Mouse (Mus musculus) hindbrain, embryonic 14.5 days (tissue): ENCODE results near the gene Ablim2. TPM values are rescaled to one million over a fixed set of nuclear protein-coding genes. Genes with fewer than 3 reads are reported as not detected.

ENCODE experiments used
- ATAC-seq: fragments of 200-750 bp; cut with Nextera tagmentation; 2 replicates; pipeline ENCODE4 v1.8.0; 2017; ENCODE audit warnings: moderate number of reproducible peaks, mild to moderate bottlenecking, moderate TSS enrichment, moderate library complexity; ENCODE audit not compliant: low FRiP score
- DNase-seq: peaks from one replicate; pipeline ENCODE4 v3.0.0-alpha.2; 2015; ENCODE audit warnings: low spot score
- H3K27ac ChIP-seq: fragments of 300-500 bp; sonication (generic); 2 replicates; pipeline ENCODE4 v1.5.1; 2014; ENCODE audit warnings: mild to moderate bottlenecking, moderate library complexity
- H3K27me3 ChIP-seq: fragments of 300-500 bp; sonication (generic); 2 replicates; pipeline ENCODE4 v1.6.1; 2014; ENCODE audit warnings: mild to moderate bottlenecking, low read length, mixed read lengths; ENCODE audit not compliant: control insufficient read depth, insufficient read depth
- H3K36me3 ChIP-seq: fragments of 300-500 bp; sonication (generic); replicated peaks from 2 replicates; pipeline ENCODE4 v1.6.1; 2014; ENCODE audit not compliant: control insufficient read depth, insufficient read depth
- H3K4me1 ChIP-seq: fragments of 300-500 bp; sonication (generic); replicated peaks from 2 replicates; pipeline ENCODE4 v1.6.1; 2014; ENCODE audit warnings: antibody characterized with exemption, low read length, mixed read lengths; ENCODE audit not compliant: control insufficient read depth, insufficient read depth
- H3K4me2 ChIP-seq: fragments of 300-500 bp; sonication (generic); replicated peaks from 2 replicates; pipeline ENCODE4 v1.6.1; 2014; ENCODE audit warnings: mild to moderate bottlenecking, moderate library complexity
- H3K4me3 ChIP-seq: fragments of 300-500 bp; sonication (generic); replicated peaks from 2 replicates; pipeline ENCODE4 v1.5.1; 2014; ENCODE audit warnings: mild to moderate bottlenecking, low read length
- H3K9ac ChIP-seq: fragments of 300-500 bp; sonication (generic); 2 replicates; pipeline ENCODE4 v1.6.1; 2014
- H3K9me3 ChIP-seq: fragments of 300-500 bp; sonication (generic); 2 replicates; pipeline ENCODE4 v1.6.1; 2016; ENCODE audit warnings: low read length; ENCODE audit not compliant: control insufficient read depth
- whole genome bisulfite sequencing: fragments of 180-500 bp; shearing (Covaris S2); extraction: QIAGEN DNeasy Blood & Tissue Kit; methylation state at CpG from one replicate; pipeline ENCODE4 v1.1.7; 2014; 5-methylcytosine and 5-hydroxymethylcytosine counted together
- polyA plus RNA-seq: library from polyadenylated mRNA; unstranded; fragments of >200 nt; fragmentation: Nextera tagmentation; extraction: Ambion mirVana; gene quantifications from 2 replicates; pipeline ENCODE4 v1.2.1, GENCODE M21; 2014

Gene Ablim2
- polyA plus RNA-seq, 1 experiment from 2014 or later, result 19.9 TPM

GRCm38 (mm10) chr5:35761323-35761722 lies 3.6 kb downstream of the Ablim2 start:
- DNase-seq (no peak), ATAC-seq (no peak)
- H3K9me3 ChIP-seq, result no peaks in the 10 kb centered on the region
- H3K27me3 ChIP-seq, result peaks cover 23% of the 10 kb centered on the region
- 78% methylated on average over 5 of the region's 5 CpGs for WGBS
- H3K27ac ChIP-seq, result no peak overlapping the region
- H3K4me3 ChIP-seq, result no peak overlapping the region
- no peak overlapping the region for H3K9ac ChIP-seq
- no peak overlapping the region for H3K4me2 ChIP-seq
- no peaks in the 10 kb centered on the region; the same call in 1 of the 2 replicates for H3K4me1 ChIP-seq
- no peaks in the 10 kb centered on the region for H3K36me3 ChIP-seq

GRCm38 (mm10) chr5:35762388-35762787 lies 4.7 kb downstream of the Ablim2 start:
- peak; percentile 42 for DNase-seq
- Histone ChIP-seq H3K4me3 (no peak overlapping the region), H3K9me3 (no peaks in the 10 kb centered on the region), H3K4me2 (no peak overlapping the region), H3K4me1 (no peaks in the 10 kb centered on the region; the same call in 1 of the 2 replicates), H3K9ac (no peak overlapping the region), H3K36me3 (no peaks in the 10 kb centered on the region), H3K27me3 (peaks cover 23% of the 10 kb centered on the region), H3K27ac (no peak overlapping the region)
- ATAC-seq, result no peak
- 62% methylated on average over 5 of the region's 5 CpGs for WGBS

GRCm38 (mm10) chr5:35762850-35763249 lies 5.2 kb downstream of the Ablim2 start:
- DNase-seq (no peak), ATAC-seq (no peak)
- Histone ChIP-seq H3K4me3 (no peak overlapping the region), H3K9me3 (no peaks in the 10 kb centered on the region), H3K27me3 (peaks cover 22% of the 10 kb centered on the region), H3K4me2 (no peak overlapping the region), H3K4me1 (no peaks in the 10 kb centered on the region; the same call in 1 of the 2 replicates), H3K36me3 (no peaks in the 10 kb centered on the region), H3K9ac (no peak overlapping the region), H3K27ac (no peak overlapping the region)
- 77% methylated on average over 10 of the region's 10 CpGs for WGBS

- H3K9ac ChIP-seq, result no peak overlapping the region
- ATAC-seq (no peak), DNase-seq (no peak)
- no peaks in the 10 kb centered on the region for H3K9me3 ChIP-seq
- no peak overlapping the region for H3K4me3 ChIP-seq
- 87% methylated on average over 6 of the region's 6 CpGs for WGBS
- no peaks in the 10 kb centered on the region for H3K27me3 ChIP-seq
- H3K4me2 ChIP-seq, result no peak overlapping the region
- H3K4me1 ChIP-seq, result 0 out of 2 replicates have a peak, but pooled peaks cover 2% of the 10 kb centered on the region
- no peak overlapping the region for H3K27ac ChIP-seq
- H3K36me3 ChIP-seq, result no peaks in the 10 kb centered on the region
Measured at GRCm38 (mm10) chr5:35765909-35766308, 8.2 kb downstream of the Ablim2 start.

- WGBS, result 59% methylated on average over 3 of the region's 3 CpGs
Measured at GRCm38 (mm10) chr5:35768525-35768924, 10.8 kb downstream of the Ablim2 start.

GRCm38 (mm10) chr5:35768997-35769396 lies 11.3 kb downstream of the Ablim2 start:
- Histone ChIP-seq H3K4me1 (peaks cover 11% of the 10 kb centered on the region), H3K9me3 (no peaks in the 10 kb centered on the region), H3K36me3 (no peaks in the 10 kb centered on the region), H3K4me3 (no peak overlapping the region), H3K27ac (no peak overlapping the region), H3K27me3 (no peaks in the 10 kb centered on the region), H3K4me2 (no peak overlapping the region), H3K9ac (no peak overlapping the region)
- no peak for ATAC-seq
- WGBS, result 88% methylated on average over 7 of the region's 7 CpGs
- no peak for DNase-seq

More at GRCm38 (mm10) chr5:35768525-35768924, 10.8 kb downstream of the Ablim2 start:
- H3K4me1 ChIP-seq, result peaks cover 6% of the 10 kb centered on the region; the same call in 1 of the 2 replicates
- no peaks in the 10 kb centered on the region for H3K9me3 ChIP-seq
- ATAC-seq (no peak), DNase-seq (no peak)
- no peaks in the 10 kb centered on the region for H3K27me3 ChIP-seq
- no peaks in the 10 kb centered on the region for H3K36me3 ChIP-seq
- no peak overlapping the region for H3K9ac ChIP-seq
- H3K4me2 ChIP-seq, result no peak overlapping the region
- no peak overlapping the region for H3K4me3 ChIP-seq
- H3K27ac ChIP-seq, result no peak overlapping the region

GRCm38 (mm10) chr5:35770246-35770645 lies 12.6 kb downstream of the Ablim2 start:
- DNase-seq, result no peak
- H3K4me2 ChIP-seq, result no peak overlapping the region
- H3K4me3 ChIP-seq, result no peak overlapping the region
- H3K27ac ChIP-seq, result no peak overlapping the region
- ATAC-seq, result no peak
- peaks cover 13% of the 10 kb centered on the region for H3K4me1 ChIP-seq
- no peaks in the 10 kb centered on the region for H3K27me3 ChIP-seq
- H3K36me3 ChIP-seq, result no peaks in the 10 kb centered on the region
- no peaks in the 10 kb centered on the region for H3K9me3 ChIP-seq
- 80% methylated on average over 2 of the region's 2 CpGs for WGBS
- no peak overlapping the region for H3K9ac ChIP-seq

- ATAC-seq (no peak), DNase-seq (no peak)
- no peaks in the 10 kb centered on the region for H3K36me3 ChIP-seq
- H3K4me1 ChIP-seq, result peaks cover 13% of the 10 kb centered on the region
- H3K9me3 ChIP-seq, result no peaks in the 10 kb centered on the region
- H3K4me2 ChIP-seq, result no peak overlapping the region
- no peak overlapping the region for H3K4me3 ChIP-seq
- no peak overlapping the region for H3K27ac ChIP-seq
- H3K27me3 ChIP-seq, result no peaks in the 10 kb centered on the region
- WGBS, result 59% methylated on average over 14 of the region's 14 CpGs
- no peak overlapping the region for H3K9ac ChIP-seq
Measured at GRCm38 (mm10) chr5:35770891-35771663, 13.4 kb downstream of the Ablim2 start.

- Histone ChIP-seq H3K36me3 (no peaks in the 10 kb centered on the region), H3K9me3 (no peaks in the 10 kb centered on the region), H3K4me2 (no peak overlapping the region), H3K27ac (no peak overlapping the region), H3K4me1 (peaks cover 13% of the 10 kb centered on the region), H3K9ac (no peak overlapping the region), H3K4me3 (no peak overlapping the region), H3K27me3 (no peaks in the 10 kb centered on the region)
- DNase-seq, result peak; percentile 44
- ATAC-seq, result peak; percentile 44; the same call in 1 of the 2 replicates
- WGBS, result 55% methylated on average over 13 of the region's 13 CpGs
Measured at GRCm38 (mm10) chr5:35773274-35774136, 15.8 kb downstream of the Ablim2 start.
